Mouse (Mus musculus) layer of hippocampus, adult 9-10 months (tissue): ENCODE data around the gene Rbm11.
A peak's percentile ranks its signal among the peaks of the same experiment; 100 is the strongest.

ENCODE experiments used
- DNase-seq: peaks from one replicate; pipeline ENCODE4 v3.0.0; 2022; ENCODE audit warnings: low spot score

Rbm11 gene

GRCm38 (mm10) chr16:75592671-75593500 lies at the start of gene Rbm11:
TSS of gene Rbm11 (plus strand) at chr16:75592844.
- DNase-seq: peak; percentile 46

- DNase-seq: no peak
These were observed 47.3 kb upstream of the Rbm11 start for GRCm38 (mm10) chr16:75545310-75545709.

- DNase-seq: no peak
These were observed 29.7 kb upstream of the Rbm11 start for GRCm38 (mm10) chr16:75562910-75563309.

- DNase-seq: no peak
These were observed 10.4 kb upstream of the Rbm11 start for GRCm38 (mm10) chr16:75582279-75582678.

GRCm38 (mm10) chr16:75585961-75586360 lies 6.7 kb upstream of the Rbm11 start, which contains the start of gene Lipi:
TSS of gene Lipi (minus strand) at chr16:75586061.
- DNase-seq: no peak

GRCm38 (mm10) chr16:75586466-75586865 lies 6.2 kb upstream of the Rbm11 start:
- DNase-seq: no peak

- no peak for DNase-seq
These were observed 998 bp downstream of the Rbm11 start for GRCm38 (mm10) chr16:75593501-75594183.

- DNase-seq: no peak
These were observed 13.8 kb downstream of the Rbm11 start for GRCm38 (mm10) chr16:75606415-75606814.

- no peak for DNase-seq
These were observed 19.9 kb downstream of the Rbm11 start for GRCm38 (mm10) chr16:75612561-75612960.

GRCm38 (mm10) chr16:75617651-75618349 lies 25.2 kb downstream of the Rbm11 start:
- no peak for DNase-seq

GRCm38 (mm10) chr16:75627862-75628261 lies 35.2 kb downstream of the Rbm11 start:
- no peak for DNase-seq
